Mouse (Mus musculus): ENCODE measurements around the gene Klhdc8b.

Klhdc8b gene

GRCm38 (mm10) chr9:108461181-108461631 is at the start of gene Klhdc8b:
Gene Klhdc8b (minus strand): TSS chr9:108461581.
- DNase-seq (ENCODE audit: low read depth) = no peak

- DNase-seq (ENCODE audit: low read depth) = no peak
These were observed 47.4 kb upstream of the Klhdc8b start for GRCm38 (mm10) chr9:108508776-108509175.

- peak; percentile 96 for DNase-seq (ENCODE audit: low read depth)
These were observed 46.4 kb upstream of the Klhdc8b start, which contains the start of gene Qars for GRCm38 (mm10) chr9:108507619-108508434. Gene Qars (plus strand): TSS chr9:108507706.

- DNase-seq (ENCODE audit: low read depth) = no peak
These were observed 45.5 kb upstream of the Klhdc8b start for GRCm38 (mm10) chr9:108506901-108507300.

- DNase-seq (ENCODE audit: low read depth) = no peak
These were observed 38.6 kb upstream of the Klhdc8b start for GRCm38 (mm10) chr9:108499943-108500342.

- DNase-seq (ENCODE audit: low read depth) = no peak
These were observed 37.9 kb upstream of the Klhdc8b start for GRCm38 (mm10) chr9:108499231-108499630.

GRCm38 (mm10) chr9:108494905-108495304 is 33.5 kb upstream of the Klhdc8b start:
- DNase-seq (ENCODE audit: low read depth) = no peak

GRCm38 (mm10) chr9:108494146-108494825 is 32.9 kb upstream of the Klhdc8b start:
- DNase-seq (ENCODE audit: low read depth) = no peak

- DNase-seq (ENCODE audit: low read depth) = no peak
These were observed 31.9 kb upstream of the Klhdc8b start for GRCm38 (mm10) chr9:108493246-108493645.

- no peak for DNase-seq (ENCODE audit: low read depth)
These were observed 30.8 kb upstream of the Klhdc8b start for GRCm38 (mm10) chr9:108492043-108492750.

GRCm38 (mm10) chr9:108491286-108491580 is 29.9 kb upstream of the Klhdc8b start:
- DNase-seq (ENCODE audit: low read depth) = no peak

GRCm38 (mm10) chr9:108490559-108491285 is 29.3 kb upstream of the Klhdc8b start, which contains the start of gene Usp19:
Gene Usp19 (plus strand): TSS chr9:108490602.
- DNase-seq (ENCODE audit: low read depth) = peak; percentile 97

- peak; percentile 56 for DNase-seq (ENCODE audit: low read depth)
These were observed 28.5 kb upstream of the Klhdc8b start for GRCm38 (mm10) chr9:108489702-108490558.

- DNase-seq (ENCODE audit: low read depth) = no peak
These were observed 27.8 kb upstream of the Klhdc8b start for GRCm38 (mm10) chr9:108489215-108489614.

- DNase-seq (ENCODE audit: low read depth) = no peak
These were observed 27.0 kb upstream of the Klhdc8b start for GRCm38 (mm10) chr9:108488403-108488802.

GRCm38 (mm10) chr9:108486973-108487530 is 25.7 kb upstream of the Klhdc8b start:
- no peak for DNase-seq (ENCODE audit: low read depth)

- DNase-seq (ENCODE audit: low read depth) = no peak
These were observed 24.0 kb upstream of the Klhdc8b start for GRCm38 (mm10) chr9:108485301-108485875.

GRCm38 (mm10) chr9:108484021-108484420 is 22.6 kb upstream of the Klhdc8b start:
- DNase-seq (ENCODE audit: low read depth) = no peak

- DNase-seq (ENCODE audit: low read depth) = no peak
These were observed 21.8 kb upstream of the Klhdc8b start for GRCm38 (mm10) chr9:108483051-108483790.
